Mouse (Mus musculus) adrenal gland, adult 2 months (tissue): ENCODE measurements around the gene Bcl3. TPM values are rescaled to one million over a fixed set of nuclear protein-coding genes. Genes with fewer than 3 reads are reported as not detected.

ENCODE experiments used
- DNase-seq: peaks from one replicate; pipeline ENCODE4 v3.0.0; 2021
- long read RNA-seq: library from polyadenylated mRNA; stranded (forward); transcript quantifications from one replicate; pipeline ENCODE4 v2.0.0, GENCODE M21; 2021
- polyA plus RNA-seq: library from polyadenylated mRNA; depleted of rRNA; stranded (reverse); fragments of >200 nt; gene quantifications from 2 replicates; pipeline ENCODE4 v1.2.3, GENCODE M21; 2012; rRNA removed
- total RNA-seq, 2 experiments: library from RNA; stranded (reverse); gene quantifications; 2 replicates each; pipeline ENCODE4 v1.2.3; 2021

Bcl3 gene
- 10 to 100 TPM; 26.7 to 34.1 TPM for total RNA-seq
- 155 and 161 TPM in 2 replicates for polyA plus RNA-seq
- long read RNA-seq, transcript Bcl3-201 (9 exons, 1,850 nt) = major isoform, 16 of 22 reads
- long read RNA-seq, partial matches to known transcripts = 4 of 22 reads
- long read RNA-seq, other reads (novel, unspliced or antisense) = 2 of 22 reads

GRCm38 (mm10) chr7:19822604-19823058 lies at the start of gene Bcl3:
Bcl3 (minus strand) TSS chr7:19822770.
- peak; percentile 90 for DNase-seq

- DNase-seq = peak; percentile 54
These were observed 49.5 kb upstream of the Bcl3 start for GRCm38 (mm10) chr7:19871943-19872601.

- DNase-seq = peak; percentile 55
These were observed 48.6 kb upstream of the Bcl3 start for GRCm38 (mm10) chr7:19871137-19871621.

- no peak for DNase-seq
These were observed 45.3 kb upstream of the Bcl3 start for GRCm38 (mm10) chr7:19867751-19868399.

- peak; percentile 75 for DNase-seq
These were observed 43.9 kb upstream of the Bcl3 start for GRCm38 (mm10) chr7:19866490-19866889.

GRCm38 (mm10) chr7:19865246-19866036 lies 42.9 kb upstream of the Bcl3 start:
- no peak for DNase-seq

GRCm38 (mm10) chr7:19864241-19864640 lies 41.7 kb upstream of the Bcl3 start:
- peak; percentile 71 for DNase-seq

- DNase-seq = no peak
These were observed 38.6 kb upstream of the Bcl3 start, which contains the start of gene Ceacam16 for GRCm38 (mm10) chr7:19861199-19861598. Ceacam16 (minus strand) TSS chr7:19861299.

- DNase-seq = no peak
These were observed 37.2 kb upstream of the Bcl3 start for GRCm38 (mm10) chr7:19859740-19860139.

- no peak for DNase-seq
These were observed 33.7 kb upstream of the Bcl3 start for GRCm38 (mm10) chr7:19856283-19856682.

GRCm38 (mm10) chr7:19855663-19856062 lies 33.1 kb upstream of the Bcl3 start:
- DNase-seq = no peak

GRCm38 (mm10) chr7:19853526-19853925 lies 31.0 kb upstream of the Bcl3 start:
- DNase-seq = no peak

GRCm38 (mm10) chr7:19851858-19852570 lies 29.4 kb upstream of the Bcl3 start, which contains the start of gene Gm19345:
Gm19345 (plus strand) TSS chr7:19852003.
- no peak for DNase-seq

- DNase-seq = no peak
These were observed 22.1 kb upstream of the Bcl3 start for GRCm38 (mm10) chr7:19844521-19845171.

GRCm38 (mm10) chr7:19843561-19843960 lies 21.0 kb upstream of the Bcl3 start:
- peak; percentile 83 for DNase-seq

- DNase-seq = peak; percentile 68
These were observed 20.4 kb upstream of the Bcl3 start for GRCm38 (mm10) chr7:19842885-19843504.

GRCm38 (mm10) chr7:19841686-19842413 lies 19.3 kb upstream of the Bcl3 start:
- DNase-seq = peak; percentile 35

- no peak for DNase-seq
These were observed 18.4 kb upstream of the Bcl3 start for GRCm38 (mm10) chr7:19840936-19841335.

GRCm38 (mm10) chr7:19840371-19840770 lies 17.8 kb upstream of the Bcl3 start:
- DNase-seq = no peak

- DNase-seq = peak; percentile 73
These were observed 14.3 kb upstream of the Bcl3 start for GRCm38 (mm10) chr7:19836843-19837242.
